Mouse (Mus musculus) MEL (cell line): ENCODE results near the gene Ispd. TPM values are rescaled to one million over a fixed set of nuclear protein-coding genes. Genes with fewer than 3 reads are reported as not detected.

Experiments
- DNase-seq: peaks from one replicate; pipeline ENCODE4 v3.0.0; 2011; ENCODE audit warnings: low read depth, low spot score
- H3K27ac ChIP-seq: 2 replicates; pipeline ENCODE4 v1.5.1; 2012; ENCODE audit warnings: low read depth, mild to moderate bottlenecking, control low read depth, low read length, moderate library complexity; ENCODE audit not compliant: control insufficient read depth
- H3K27me3 ChIP-seq, 2 experiments: fragments of 150-350 bp in 1 of 2; sonication (generic) in 1 of 2; 2 replicates each; pipeline ENCODE4 v1.6.1; 2012; ENCODE audit warnings: low read length in 2 of 2, mild to moderate bottlenecking in 2 of 2, improper control_type of control experiment in 1 of 2, moderate library complexity in 1 of 2; ENCODE audit not compliant: insufficient read depth in 2 of 2, control insufficient read depth in 1 of 2
- H3K36me3 ChIP-seq, 2 experiments: 2 replicates each; pipeline ENCODE4 v1.6.1; 2012 to 2014; ENCODE audit warnings: low read length in 2 of 2, improper control_type of control experiment in 1 of 2, inconsistent platforms in 1 of 2, mild to moderate bottlenecking in 1 of 2; ENCODE audit not compliant: insufficient read depth in 2 of 2, control insufficient read depth in 1 of 2
- H3K4me1 ChIP-seq, 2 experiments: fragments of 150-350 bp in 1 of 2; sonication (generic) in 1 of 2; 2 replicates each; pipeline ENCODE4 v1.6.1; 2012; ENCODE audit warnings: low read length in 2 of 2, improper control_type of control experiment in 1 of 2, mild to moderate bottlenecking in 1 of 2; ENCODE audit not compliant: insufficient read depth in 2 of 2, control insufficient read depth in 1 of 2
- H3K4me3 ChIP-seq, 2 experiments: fragments of 150-350 bp in 1 of 2; sonication (generic) in 1 of 2; 2 replicates each; pipeline ENCODE4 v1.5.1; 2012; ENCODE audit warnings: low read depth in 2 of 2, low read length in 2 of 2, mild to moderate bottlenecking in 2 of 2, moderate library complexity in 2 of 2, control low read depth in 1 of 2, improper control_type of control experiment in 1 of 2; ENCODE audit not compliant: control insufficient read depth in 1 of 2, insufficient read depth in 1 of 2
- H3K79me2 ChIP-seq: 2 replicates; pipeline ENCODE4 v1.6.1; 2012; ENCODE audit warnings: mild to moderate bottlenecking, low read length, moderate library complexity; ENCODE audit not compliant: control insufficient read depth, poor library complexity, insufficient read depth
- H3K9ac ChIP-seq: 2 replicates; pipeline ENCODE4 v1.6.1; 2012; ENCODE audit warnings: low read depth, mild to moderate bottlenecking, control low read depth, low read length, moderate library complexity; ENCODE audit not compliant: control insufficient read depth, poor library complexity, severe bottlenecking
- H3K9me3 ChIP-seq: fragments of 150-350 bp; sonication (generic); replicated peaks from 2 replicates; pipeline ENCODE4 v1.6.1; 2012; ENCODE audit warnings: mild to moderate bottlenecking, low read length, improper control_type of control experiment, moderate library complexity; ENCODE audit not compliant: insufficient read depth
- BHLHE40 ChIP-seq: IDR thresholded peaks from 2 replicates; pipeline ENCODE4 v1.6.1; 2012; ENCODE audit warnings: low read depth, mild to moderate bottlenecking, inconsistent platforms, low read length, improper control_type of control experiment, borderline replicate concordance
- CHD2 ChIP-seq: IDR thresholded peaks from 2 replicates; pipeline ENCODE4 v1.6.1; 2011; ENCODE audit warnings: low read length, improper control_type of control experiment
- E2F4 ChIP-seq: IDR thresholded peaks from 2 replicates; pipeline ENCODE4 v1.6.1; 2011; ENCODE audit warnings: low read depth, low read length, improper control_type of control experiment, borderline replicate concordance
- ELF1 ChIP-seq: IDR thresholded peaks from 2 replicates; pipeline ENCODE4 v1.6.1; 2014; ENCODE audit warnings: low read depth, mild to moderate bottlenecking, inconsistent platforms, low read length, improper control_type of control experiment, moderate library complexity
- EP300 ChIP-seq, 2 experiments: IDR thresholded peaks; 2 replicates each; pipeline ENCODE4 v1.6.1; 2011; ENCODE audit warnings: improper control_type of control experiment in 2 of 2, low read length in 2 of 2, low read depth in 1 of 2, mild to moderate bottlenecking in 1 of 2
- ETS1 ChIP-seq: IDR thresholded peaks from 2 replicates; pipeline ENCODE4 v1.6.1; 2012; ENCODE audit warnings: low read depth, mild to moderate bottlenecking, inconsistent platforms, low read length, improper control_type of control experiment, moderate library complexity
- GABPA ChIP-seq: IDR thresholded peaks from 2 replicates; pipeline ENCODE4 v1.6.1; 2012; ENCODE audit warnings: low read depth, mild to moderate bottlenecking, inconsistent platforms, low read length, improper control_type of control experiment, moderate library complexity
- GATA1 ChIP-seq: IDR thresholded peaks from 2 replicates; pipeline ENCODE4 v1.6.1; 2011; ENCODE audit warnings: low read depth, low read length, improper control_type of control experiment
- HCFC1 ChIP-seq: IDR thresholded peaks from 2 replicates; pipeline ENCODE4 v1.6.1; 2012; ENCODE audit warnings: low read depth, mild to moderate bottlenecking, inconsistent platforms, low read length, improper control_type of control experiment, moderate library complexity
- KAT2A ChIP-seq: conservative IDR thresholded peaks from 2 replicates; pipeline ENCODE4 v1.6.1; 2012; ENCODE audit warnings: low read depth, low read length, improper control_type of control experiment, inconsistent platforms
- MAFK ChIP-seq: IDR thresholded peaks from 2 replicates; pipeline ENCODE4 v1.6.1; 2011; ENCODE audit warnings: low read depth, mild to moderate bottlenecking, low read length, improper control_type of control experiment, borderline replicate concordance
- MAZ ChIP-seq: IDR thresholded peaks from 2 replicates; pipeline ENCODE4 v1.6.1; 2012; ENCODE audit warnings: low read depth, mild to moderate bottlenecking, inconsistent platforms, low read length, improper control_type of control experiment
- MXI1 ChIP-seq: IDR thresholded peaks from 2 replicates; pipeline ENCODE4 v1.6.1; 2011; ENCODE audit warnings: mild to moderate bottlenecking, low read depth, low read length, improper control_type of control experiment
- MYB ChIP-seq: IDR thresholded peaks from 2 replicates; pipeline ENCODE4 v1.6.1; 2011; ENCODE audit warnings: mild to moderate bottlenecking, low read depth, low read length, improper control_type of control experiment
- MYC ChIP-seq: IDR thresholded peaks from 2 replicates; pipeline ENCODE4 v1.6.1; 2011; ENCODE audit warnings: low read depth, mild to moderate bottlenecking, low read length, improper control_type of control experiment, moderate library complexity
- NRF1 ChIP-seq: IDR thresholded peaks from 2 replicates; pipeline ENCODE4 v1.6.1; 2014; ENCODE audit warnings: low read depth, mild to moderate bottlenecking, inconsistent platforms, low read length, improper control_type of control experiment, moderate library complexity; ENCODE audit not compliant: poor library complexity, insufficient read depth, severe bottlenecking
- POLR2A ChIP-seq, 2 experiments: IDR thresholded peaks; 2 replicates each; pipeline ENCODE4 v1.6.1; 2011 to 2012; ENCODE audit warnings: low read length in 2 of 2, mild to moderate bottlenecking in 2 of 2, control low read depth in 1 of 2, improper control_type of control experiment in 1 of 2, low read depth in 1 of 2, moderate library complexity in 1 of 2; ENCODE audit not compliant: control insufficient read depth in 1 of 2, insufficient read depth in 1 of 2, poor library complexity in 1 of 2
- POLR2AphosphoS2 ChIP-seq: IDR thresholded peaks from 2 replicates; pipeline ENCODE4 v1.6.1; 2011; ENCODE audit warnings: low read length, improper control_type of control experiment
- POLR2AphosphoS5 ChIP-seq: IDR thresholded peaks from 2 replicates; pipeline ENCODE4 v1.6.1; 2012; ENCODE audit warnings: low read depth, borderline replicate concordance, mild to moderate bottlenecking, inconsistent platforms, low read length, moderate library complexity, mixed read lengths
- RAD21 ChIP-seq: IDR thresholded peaks from 2 replicates; pipeline ENCODE4 v1.6.1; 2011; ENCODE audit warnings: mild to moderate bottlenecking, low read depth, low read length, improper control_type of control experiment
- TAL1 ChIP-seq: IDR thresholded peaks from 2 replicates; pipeline ENCODE4 v1.6.1; 2012; ENCODE audit warnings: mild to moderate bottlenecking, inconsistent platforms, low read length, moderate library complexity, mixed read lengths
- TBP ChIP-seq: IDR thresholded peaks from 2 replicates; pipeline ENCODE4 v1.8.0; 2011; ENCODE audit warnings: low read depth, low read length, improper control_type of control experiment
- UBTF ChIP-seq: IDR thresholded peaks from 2 replicates; pipeline ENCODE4 v1.6.1; 2012; ENCODE audit warnings: low read depth, mild to moderate bottlenecking, inconsistent platforms, low read length, improper control_type of control experiment, moderate library complexity, borderline replicate concordance; ENCODE audit not compliant: insufficient read depth
- USF2 ChIP-seq, 2 experiments: IDR thresholded peaks; 2 replicates each; pipeline ENCODE4 v1.6.1; 2011 to 2012; ENCODE audit warnings: improper control_type of control experiment in 2 of 2, low read length in 2 of 2, borderline replicate concordance in 1 of 2, inconsistent platforms in 1 of 2, low read depth in 1 of 2, mild to moderate bottlenecking in 1 of 2; ENCODE audit not compliant: insufficient read depth in 1 of 2
- ZKSCAN1 ChIP-seq: IDR thresholded peaks from 2 replicates; pipeline ENCODE4 v1.6.1; 2012; ENCODE audit warnings: low read depth, mild to moderate bottlenecking, inconsistent platforms, low read length, improper control_type of control experiment, moderate library complexity
- ZNF384 ChIP-seq: IDR thresholded peaks from 2 replicates; pipeline ENCODE4 v1.6.1; 2012; ENCODE audit warnings: low read depth, mild to moderate bottlenecking, inconsistent platforms, low read length, improper control_type of control experiment
- polyA plus RNA-seq, 2 experiments: library from polyadenylated mRNA; stranded (reverse) in 1 of 2; unstranded in 1 of 2; fragments of >175 nt in 1 of 2; fragments of >200 nt in 1 of 2; gene quantifications; 2 replicates each; pipeline versions ENCODE4 v1.2.1 to v1.2.4; 2012; ENCODE audit warnings: low replicate concordance in 2 of 2, low read depth in 1 of 2; ENCODE audit not compliant: insufficient read length in 2 of 2, insufficient read depth in 1 of 2, missing spikeins in 1 of 2
- total RNA-seq: library from RNA; depleted of rRNA; stranded (reverse); fragments of 300-350 nt; gene quantifications from 2 replicates; pipeline ENCODE4 v1.2.3, GENCODE M21; 2012

Ispd gene
- total and polyA plus RNA-seq, 3 experiments = 2.4 to 54.1 (median 2.8) TPM

GRCm38 (mm10) chr12:36719074-36719473 lies 337.8 kb downstream of the Ispd start:
- no peaks in the 10 kb centered on the region for H3K79me2 ChIP-seq
- no peaks in the 10 kb centered on the region for H3K4me1 ChIP-seq
- H3K4me3 ChIP-seq = no peak overlapping the region
- H3K9me3 ChIP-seq = no peaks in the 10 kb centered on the region
- TF ChIP-seq USF2 (IDR thresholded peaks at IDR 0.05; ENCODE audit: borderline replicate concordance in 1 of 2, insufficient read depth in 1 of 2, low read depth in 1 of 2, low read length in 2 of 2) (no peak), EP300 (IDR thresholded peaks at IDR 0.05; ENCODE audit: low read depth in 1 of 2, low read length in 2 of 2) (no peak), MYB (no peak), POLR2AphosphoS2 (no peak), MAFK (no peak), KAT2A (no peak), POLR2AphosphoS5 (no peak), MXI1 (no peak), RAD21 (no peak), TBP (no peak)
- H3K36me3 ChIP-seq = no peaks in the 10 kb centered on the region
- peaks cover 4 to 9% of the 10 kb centered on the region in 2 experiments for H3K27me3 ChIP-seq
- no peak overlapping the region for H3K9ac ChIP-seq
- DNase-seq = no peak
- no peak overlapping the region for H3K27ac ChIP-seq

GRCm38 (mm10) chr12:36720779-36721178 lies 339.5 kb downstream of the Ispd start:
- Histone ChIP-seq H3K79me2 (no peaks in the 10 kb centered on the region), H3K9ac (no peak overlapping the region), H3K9me3 (no peaks in the 10 kb centered on the region), H3K27ac (no peak overlapping the region), H3K4me3 (no peak overlapping the region), H3K27me3 (peaks cover 5 to 9% of the 10 kb centered on the region in 2 experiments), H3K4me1 (no peaks in the 10 kb centered on the region), H3K36me3 (no peaks in the 10 kb centered on the region)
- DNase-seq = no peak
- TF ChIP-seq USF2 (IDR thresholded peaks at IDR 0.05; ENCODE audit: borderline replicate concordance in 1 of 2, insufficient read depth in 1 of 2, low read depth in 1 of 2, low read length in 2 of 2) = no peak
- TF ChIP-seq ETS1 = no peak
- no peak for TF ChIP-seq UBTF
- TF ChIP-seq E2F4 = no peak
- no peak for TF ChIP-seq MAZ
- no peak for TF ChIP-seq ZKSCAN1
- no peak for TF ChIP-seq GATA1
- TF ChIP-seq TAL1 = no peak
- TF ChIP-seq ZNF384 = no peak
- TF ChIP-seq TBP = no peak
- no peak for TF ChIP-seq BHLHE40
- no peak for TF ChIP-seq MXI1
- TF ChIP-seq MYC = no peak
- TF ChIP-seq POLR2A (IDR thresholded peaks at IDR 0.05; ENCODE audit: control insufficient read depth in 1 of 2, insufficient read depth in 1 of 2, low read depth in 1 of 2, low read length in 2 of 2, poor library complexity in 1 of 2) = no peak
- no peak for TF ChIP-seq ELF1
- TF ChIP-seq HCFC1 = no peak
- no peak for TF ChIP-seq GABPA
- no peak for TF ChIP-seq CHD2
- no peak for TF ChIP-seq NRF1
